Mouse (Mus musculus): Measurements from ENCODE around the gene Trim47.
A peak's percentile ranks its signal among the peaks of the same experiment; 100 is the strongest.

The Trim47 gene

DNA sequence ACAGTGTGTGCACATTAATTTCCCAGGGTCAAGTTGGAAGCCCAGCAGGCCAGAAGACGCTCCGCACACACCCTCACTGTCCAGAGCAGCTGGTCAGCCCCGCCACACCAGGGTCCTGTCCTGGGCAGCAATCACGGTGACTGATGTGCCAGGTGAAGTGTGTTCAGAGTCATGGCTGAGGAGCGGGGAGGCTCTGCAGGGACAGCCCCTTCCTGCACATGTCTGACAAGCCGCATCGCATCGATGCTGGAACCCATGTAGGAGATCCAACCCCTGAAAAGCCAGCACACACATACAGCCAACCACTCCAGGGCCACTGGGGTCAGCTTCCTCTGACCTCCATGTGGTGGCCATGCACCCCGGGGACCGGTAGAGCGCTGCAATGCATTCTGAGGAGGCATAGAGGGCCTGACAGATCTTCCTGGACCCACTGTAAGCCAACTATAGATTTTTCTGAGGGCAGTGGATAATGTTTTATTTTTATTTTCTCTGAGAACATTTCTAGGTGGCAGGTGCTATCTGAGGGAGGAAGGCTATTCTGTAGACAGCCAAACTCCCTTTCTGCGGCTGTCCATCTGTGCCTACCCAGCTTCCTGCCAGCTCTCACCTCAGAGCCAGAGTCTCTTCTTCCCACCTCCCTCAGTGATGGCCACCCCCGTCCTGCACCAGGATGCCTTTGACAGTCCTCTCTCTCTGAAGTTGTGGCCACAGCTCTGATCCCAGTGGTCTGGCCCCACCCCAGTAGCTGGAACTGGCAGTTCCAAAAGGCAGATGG, 65.2 kb downstream of the Trim47 start:
- peak; percentile 81 to 90 for DNase-seq

DNA sequence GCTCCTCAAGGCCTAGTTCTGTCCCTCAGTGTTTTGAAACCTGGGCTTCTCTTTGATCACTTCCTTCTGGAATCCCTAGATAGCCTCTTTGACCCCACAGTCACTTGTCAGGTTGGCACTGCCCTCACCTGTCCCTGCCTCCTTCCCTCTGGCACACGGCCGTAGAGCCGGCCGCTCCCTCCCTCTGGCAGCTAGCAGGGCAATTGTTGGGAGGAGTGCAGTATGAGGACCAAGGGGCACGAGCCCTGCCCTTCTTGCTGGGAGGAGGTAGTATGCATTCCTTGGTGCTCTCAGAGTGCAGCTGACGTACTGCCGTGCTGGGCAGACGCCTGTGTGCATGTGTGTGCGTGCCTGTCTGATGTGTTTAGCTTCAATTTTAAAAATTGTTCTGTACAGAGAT, 66.4 kb downstream of the Trim47 start:
- DNase-seq: peak; percentile 50 to 54

DNA sequence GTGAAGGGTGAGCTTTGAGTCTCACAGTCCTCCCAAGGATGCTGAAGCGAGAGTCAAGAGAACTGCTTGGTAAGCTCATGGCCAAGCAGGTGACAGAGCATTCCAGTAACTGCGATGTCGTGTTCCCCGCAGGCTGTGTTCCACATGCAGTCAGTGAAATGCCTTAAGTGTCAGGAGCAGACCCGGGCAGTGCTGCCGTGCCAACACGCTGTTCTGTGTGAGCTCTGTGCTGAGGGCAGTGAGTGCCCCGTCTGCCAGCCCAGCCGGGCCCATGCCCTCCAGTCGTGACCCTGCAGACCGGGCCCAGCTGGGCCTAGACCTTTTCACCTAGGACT, 67.4 kb downstream of the Trim47 start:
- DNase-seq: peak; percentile 27 to 43

DNA sequence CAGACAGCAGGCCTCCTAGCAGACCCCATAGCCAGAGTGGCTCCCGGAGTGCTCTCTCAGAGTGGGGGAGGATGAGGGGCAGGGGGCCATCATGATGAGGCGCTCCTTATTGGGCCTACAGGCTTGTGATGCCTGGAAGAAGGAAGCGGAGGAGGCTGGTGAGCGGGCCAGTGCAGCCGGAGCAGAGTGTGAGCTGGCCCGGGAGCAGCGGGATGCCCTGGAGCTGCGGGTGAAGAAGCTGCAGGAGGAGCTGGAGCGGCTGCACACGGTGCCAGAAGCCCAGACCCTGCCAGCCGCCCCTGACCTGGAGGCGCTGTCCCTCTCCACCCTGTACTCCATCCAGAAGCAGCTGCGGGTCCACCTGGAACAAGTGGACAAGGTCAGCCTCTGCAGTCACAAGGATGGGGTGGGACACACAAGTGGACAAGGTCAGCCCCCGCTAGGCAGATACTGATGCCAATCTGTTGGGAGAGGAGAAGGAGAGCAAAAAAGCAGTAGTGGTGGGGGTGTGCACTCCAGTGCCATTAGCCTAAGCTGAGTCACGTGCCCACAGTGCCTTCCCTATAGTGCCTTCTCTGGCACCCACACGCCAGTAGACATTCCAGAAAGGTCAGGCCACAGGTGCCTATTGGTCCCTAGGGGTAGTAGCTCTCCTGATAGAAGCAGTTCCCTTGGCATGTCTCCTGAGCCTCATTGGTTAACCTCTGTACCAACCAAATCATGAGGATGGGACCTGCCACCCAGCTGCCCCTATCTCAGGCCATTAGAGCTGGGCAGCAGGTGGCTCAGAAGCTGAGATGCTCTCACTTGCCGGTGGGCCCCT, 67.9 kb downstream of the Trim47 start:
- DNase-seq: peak; percentile 31 to 41

DNA sequence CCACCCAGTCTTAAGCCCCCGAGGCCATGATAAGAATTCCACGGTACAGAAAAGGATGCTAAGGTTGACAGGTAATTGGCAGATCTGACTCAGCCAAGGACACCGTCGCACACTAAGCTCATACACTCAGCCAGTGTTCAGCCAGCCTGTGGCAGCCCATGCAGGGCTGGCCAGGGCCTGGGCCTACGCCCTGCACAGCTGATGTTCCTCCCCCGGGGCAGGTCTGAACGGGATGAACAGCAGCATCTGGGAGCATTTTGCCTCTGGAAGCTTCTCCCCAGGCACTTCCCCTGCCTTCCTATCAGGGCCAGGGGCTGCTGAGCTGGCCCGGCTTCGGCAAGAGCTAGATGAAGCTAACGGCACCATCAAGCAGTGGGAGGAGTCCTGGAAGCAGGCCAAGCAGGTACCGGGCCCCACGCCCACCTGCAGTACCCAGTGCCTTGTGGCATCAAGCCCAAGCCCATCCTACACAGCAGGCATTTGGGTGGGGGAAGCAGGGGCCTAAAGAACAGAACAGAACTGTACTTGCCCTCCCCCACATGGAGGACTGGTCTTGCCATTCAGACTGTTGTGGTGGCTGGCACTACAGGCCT, 68.9 kb downstream of the Trim47 start:
- DNase-seq: peak in 1 of 2 experiments; percentile 48

DNA sequence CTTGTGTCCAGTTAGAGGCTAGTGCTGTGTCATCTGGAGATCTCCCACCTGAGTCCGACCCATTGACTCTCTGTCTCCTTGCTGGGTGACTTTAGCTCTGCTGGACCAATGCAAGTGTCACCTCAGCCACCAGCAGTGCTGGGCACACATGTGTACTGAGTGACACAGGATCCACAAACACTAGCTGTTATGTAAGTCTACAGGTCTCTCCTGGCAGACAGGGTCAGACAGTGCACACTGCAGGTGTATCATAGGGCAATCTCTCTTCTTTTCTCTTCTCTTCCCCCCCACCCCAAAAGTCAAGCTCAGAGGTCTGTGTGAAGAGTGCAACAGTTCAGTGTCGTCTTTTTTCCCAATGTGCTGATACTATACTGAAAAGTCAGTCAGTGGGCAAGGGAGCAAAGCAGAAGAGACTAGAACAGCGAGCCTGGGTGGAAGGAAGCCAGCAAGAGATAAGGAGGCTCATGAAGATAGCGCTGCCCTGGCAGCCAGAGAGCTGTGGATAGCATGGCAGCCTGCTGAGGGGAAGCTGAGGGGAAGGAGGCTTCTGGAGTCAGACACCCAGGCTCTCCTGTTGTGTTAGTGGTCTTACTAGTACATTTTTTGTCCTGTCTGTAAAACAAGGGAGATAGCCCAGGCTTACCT, 69.7 kb downstream of the Trim47 start:
- DNase-seq: no peak

DNA sequence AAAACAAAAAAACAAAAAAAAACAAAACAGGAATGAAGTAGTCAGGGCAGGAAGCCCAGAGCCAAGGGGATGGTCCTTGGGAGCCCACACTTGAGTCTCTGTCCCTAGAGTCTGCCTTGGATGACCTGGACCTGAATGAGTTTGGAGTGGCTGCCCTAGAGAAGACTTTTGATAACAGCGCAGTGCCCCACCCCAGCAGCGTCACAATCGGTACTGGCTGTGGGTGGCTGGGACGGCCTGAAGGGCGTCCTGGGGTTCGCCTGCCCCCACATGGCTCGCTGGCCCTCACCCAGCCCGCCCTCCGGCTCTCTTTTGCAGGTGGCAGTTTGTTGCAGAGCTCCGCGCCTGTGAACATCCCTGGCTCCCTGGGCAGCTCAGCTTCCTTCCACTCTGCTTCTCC, 71.1 kb downstream of the Trim47 start:
- DNase-seq: no peak

Measured in cerebellum, adult 18-20 months (tissue).